Mouse (Mus musculus) forebrain, embryonic 16.5 days (tissue): ENCODE results near the gene Nell1. TPM values are rescaled to one million over a fixed set of nuclear protein-coding genes. Genes with fewer than 3 reads are reported as not detected.

Source experiments
- ATAC-seq: fragments of 200-750 bp; cut with Nextera tagmentation; 2 replicates; pipeline ENCODE4 v1.8.0; 2017; ENCODE audit warnings: mild to moderate bottlenecking, moderate library complexity
- H3K27ac ChIP-seq: fragments of 300-500 bp; sonication (generic); 2 replicates; pipeline ENCODE4 v1.5.1; 2014; ENCODE audit warnings: low read length, control low read depth
- H3K27me3 ChIP-seq: fragments of 300-500 bp; sonication (generic); replicated peaks from 2 replicates; pipeline ENCODE4 v1.6.1; 2014; ENCODE audit warnings: low read length; ENCODE audit not compliant: control insufficient read depth, insufficient read depth
- H3K36me3 ChIP-seq: fragments of 300-500 bp; sonication (generic); 2 replicates; pipeline ENCODE4 v1.6.1; 2014; ENCODE audit not compliant: control insufficient read depth, insufficient read depth
- H3K4me1 ChIP-seq: fragments of 300-500 bp; sonication (generic); replicated peaks from 2 replicates; pipeline ENCODE4 v1.6.1; 2014; ENCODE audit warnings: low read length; ENCODE audit not compliant: control insufficient read depth, insufficient read depth
- H3K4me2 ChIP-seq: fragments of 300-500 bp; sonication (generic); 2 replicates; pipeline ENCODE4 v1.6.1; 2014; ENCODE audit warnings: mild to moderate bottlenecking, low read length, control low read depth
- H3K4me3 ChIP-seq: fragments of 300-500 bp; sonication (generic); replicated peaks from 2 replicates; pipeline ENCODE4 v1.5.1; 2014; ENCODE audit warnings: mild to moderate bottlenecking, low read length, control low read depth
- H3K9ac ChIP-seq: fragments of 300-500 bp; sonication (generic); replicated peaks from 2 replicates; pipeline ENCODE4 v1.6.1; 2014; ENCODE audit warnings: low read depth, low read length, control low read depth
- H3K9me3 ChIP-seq: fragments of 300-500 bp; sonication (generic); 2 replicates; pipeline ENCODE4 v1.6.1; 2016; ENCODE audit warnings: low read length; ENCODE audit not compliant: control insufficient read depth
- WGBS: fragments of 180-500 bp; shearing (Covaris S2); extraction: QIAGEN DNeasy Blood & Tissue Kit; methylation state at CpG from one replicate; pipeline ENCODE4 v1.1.7; 2014; 5-methylcytosine and 5-hydroxymethylcytosine counted together
- polyA plus RNA-seq: library from polyadenylated mRNA; unstranded; fragments of >200 nt; fragmentation: Nextera tagmentation; extraction: Ambion mirVana; gene quantifications from 2 replicates; pipeline ENCODE4 v1.2.1, GENCODE M21; 2015

Gene Nell1
- polyA plus RNA-seq, 1 experiment from 2014 or later = 14.2 TPM

DNA sequence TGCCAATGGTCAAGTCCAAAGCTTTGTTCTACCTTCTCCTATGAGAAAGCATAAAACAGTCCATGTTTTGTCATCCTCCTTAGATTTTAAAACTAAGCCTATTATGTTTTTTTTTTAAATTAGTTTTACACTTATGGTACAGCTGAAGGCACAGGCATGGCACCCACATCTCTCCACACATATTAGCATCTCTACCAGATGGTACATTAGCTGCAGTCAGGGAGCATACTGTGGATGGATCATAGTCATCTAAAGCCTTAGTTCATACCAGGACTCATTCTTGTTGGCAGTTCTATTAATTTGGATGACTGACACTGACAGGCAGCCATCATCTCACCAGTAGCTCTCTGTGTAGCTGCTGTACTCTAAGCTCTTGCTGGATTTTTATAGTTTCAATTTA is 466.6 kb downstream of the Nell1 start:
- ATAC-seq = peak; percentile 66; the same call in 1 of the 2 replicates
- no peaks in the 10 kb centered on the region for H3K36me3 ChIP-seq
- no peak overlapping the region for H3K9ac ChIP-seq
- H3K9me3 ChIP-seq = no peaks in the 10 kb centered on the region
- H3K4me2 ChIP-seq = no peak overlapping the region
- no peaks in the 10 kb centered on the region for H3K27me3 ChIP-seq
- H3K4me3 ChIP-seq = no peak overlapping the region
- no peak overlapping the region for H3K27ac ChIP-seq
- peaks cover 3% of the 10 kb centered on the region for H3K4me1 ChIP-seq

DNA sequence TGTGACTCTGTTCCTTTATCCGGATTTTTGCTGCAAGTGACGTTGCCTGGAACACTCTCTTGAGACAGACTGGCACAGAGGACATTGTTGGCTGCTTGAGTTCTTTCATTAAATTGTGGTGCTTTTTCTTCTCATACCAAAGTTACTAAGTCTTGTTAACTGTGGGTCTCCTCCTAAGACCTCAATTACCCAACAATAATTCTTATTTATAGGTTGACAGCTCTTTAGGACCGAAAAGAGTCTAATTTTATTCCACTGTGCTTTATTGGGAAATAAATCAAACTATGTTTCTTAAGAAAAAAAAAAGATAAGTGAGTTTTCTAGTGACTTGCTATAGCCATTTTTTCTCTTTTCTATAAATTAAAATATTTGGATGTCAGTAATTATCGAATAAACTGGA is 472.7 kb downstream of the Nell1 start:
- Histone ChIP-seq H3K27me3 (no peaks in the 10 kb centered on the region), H3K9ac (no peak overlapping the region), H3K4me3 (no peak overlapping the region), H3K36me3 (no peaks in the 10 kb centered on the region), H3K27ac (no peak overlapping the region), H3K4me1 (no peaks in the 10 kb centered on the region), H3K9me3 (no peaks in the 10 kb centered on the region), H3K4me2 (no peak overlapping the region)
- ATAC-seq = no peak
- 82% methylated on average over 4 of the region's 4 CpGs for WGBS

DNA sequence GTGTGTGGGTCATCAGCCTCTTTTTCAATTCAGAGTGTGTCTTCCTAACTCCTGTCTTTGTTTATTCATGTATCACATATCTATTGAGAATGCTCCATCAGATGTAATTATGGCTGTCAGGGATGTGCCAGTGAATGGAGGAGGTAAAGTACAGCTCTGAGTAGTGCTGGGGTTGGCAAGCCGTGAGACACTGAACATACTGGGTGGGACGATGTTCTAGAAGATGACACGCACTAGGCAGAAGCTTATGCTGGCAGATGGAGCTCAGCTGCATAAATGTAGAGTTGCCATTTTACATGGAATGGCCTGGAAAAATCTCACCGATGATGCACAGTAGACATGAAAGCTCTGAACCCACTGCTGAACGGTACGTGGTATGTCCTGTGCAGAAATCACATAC is 493.1 kb downstream of the Nell1 start:
- H3K27ac ChIP-seq = no peak overlapping the region
- 91% methylated on average over 6 of the region's 6 CpGs for WGBS

DNA sequence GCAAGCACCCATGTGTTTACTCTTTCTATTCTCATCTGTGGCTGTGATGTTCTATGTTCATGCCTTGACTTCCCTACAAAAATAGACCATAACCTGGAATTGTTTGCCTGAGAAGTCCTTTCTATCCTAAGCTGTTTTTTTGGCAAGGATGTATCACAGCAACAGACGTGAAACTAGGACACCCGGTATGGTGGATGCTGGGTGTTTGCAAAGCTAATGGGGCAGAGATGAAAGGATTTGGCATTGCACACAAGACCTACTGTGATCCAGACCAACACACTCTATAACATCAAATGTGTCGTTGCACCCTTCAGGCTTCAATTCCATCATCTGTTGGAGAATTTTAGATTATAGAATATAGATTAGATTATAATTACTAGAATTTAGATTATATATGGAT is 495.9 kb downstream of the Nell1 start:
- H3K9me3 ChIP-seq = no peaks in the 10 kb centered on the region
- no peak overlapping the region for H3K9ac ChIP-seq
- no peaks in the 10 kb centered on the region for H3K36me3 ChIP-seq
- H3K27ac ChIP-seq = no peak overlapping the region
- H3K4me1 ChIP-seq = no peaks in the 10 kb centered on the region
- 79% methylated on average over 3 of the region's 3 CpGs for whole genome bisulfite sequencing
- H3K27me3 ChIP-seq = no peaks in the 10 kb centered on the region
- ATAC-seq = no peak
- H3K4me3 ChIP-seq = no peak overlapping the region
- no peak overlapping the region for H3K4me2 ChIP-seq

More for the DNA sequence above, 493.1 kb downstream of the Nell1 start:
- H3K4me2 ChIP-seq = no peak overlapping the region
- no peaks in the 10 kb centered on the region for H3K9me3 ChIP-seq
- H3K4me3 ChIP-seq = no peak overlapping the region
- H3K9ac ChIP-seq = no peak overlapping the region
- H3K4me1 ChIP-seq = no peaks in the 10 kb centered on the region
- ATAC-seq = no peak
- no peaks in the 10 kb centered on the region for H3K36me3 ChIP-seq
- no peaks in the 10 kb centered on the region for H3K27me3 ChIP-seq

DNA sequence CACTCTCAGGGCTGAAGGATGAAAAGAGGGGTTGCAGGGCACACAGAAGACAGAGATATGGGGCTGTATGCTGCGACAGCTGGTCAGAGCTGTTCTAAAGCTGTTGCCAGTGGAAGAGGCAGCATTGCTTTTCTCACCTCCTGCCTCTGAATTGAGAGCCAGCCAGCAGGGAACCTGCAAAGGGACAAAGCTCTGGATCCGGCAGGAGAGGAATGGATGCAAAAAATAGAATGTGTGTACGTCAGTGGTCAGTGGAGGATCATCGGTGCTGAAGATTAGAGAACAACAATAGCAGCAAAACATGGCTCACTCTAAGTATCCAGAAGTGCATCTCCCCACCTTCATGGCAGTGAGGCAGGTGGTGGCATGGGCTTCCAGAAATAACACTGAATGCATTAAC is 507.3 kb downstream of the Nell1 start:
- Histone ChIP-seq H3K9ac (no peak overlapping the region), H3K27me3 (no peaks in the 10 kb centered on the region), H3K4me2 (no peak overlapping the region), H3K9me3 (no peaks in the 10 kb centered on the region), H3K27ac (no peak overlapping the region), H3K36me3 (no peaks in the 10 kb centered on the region), H3K4me1 (no peaks in the 10 kb centered on the region), H3K4me3 (no peak overlapping the region)
- 49% methylated on average over 4 of the region's 4 CpGs for WGBS
- ATAC-seq = no peak

DNA sequence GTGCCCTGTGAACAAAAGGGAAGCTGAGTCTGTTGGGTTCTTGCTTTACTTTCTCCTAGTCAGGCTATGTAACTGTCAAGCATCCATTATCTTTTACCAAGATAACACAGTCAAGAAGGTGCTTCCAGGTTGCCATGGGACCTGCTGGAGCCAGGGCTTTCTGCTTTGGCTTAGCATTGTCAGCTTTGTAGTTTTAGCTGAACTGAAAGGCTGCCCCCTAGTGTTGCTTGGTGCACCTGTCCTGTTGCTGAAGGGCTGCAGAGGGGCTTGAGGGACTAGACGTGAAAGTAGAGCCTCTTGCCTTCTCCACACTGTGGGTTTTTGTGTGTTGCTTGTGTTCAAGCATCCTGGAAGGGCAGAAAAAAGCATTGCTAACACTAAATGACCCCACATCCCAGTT is 510.6 kb downstream of the Nell1 start:
- H3K9me3 ChIP-seq = no peaks in the 10 kb centered on the region
- WGBS = 8% methylated on average over 1 of the region's 1 CpGs
- no peak overlapping the region for H3K9ac ChIP-seq
- H3K4me2 ChIP-seq = no peak overlapping the region
- no peaks in the 10 kb centered on the region for H3K4me1 ChIP-seq
- H3K4me3 ChIP-seq = no peak overlapping the region
- ATAC-seq = no peak
- H3K36me3 ChIP-seq = no peaks in the 10 kb centered on the region
- H3K27ac ChIP-seq = no peak overlapping the region
- no peaks in the 10 kb centered on the region for H3K27me3 ChIP-seq

DNA sequence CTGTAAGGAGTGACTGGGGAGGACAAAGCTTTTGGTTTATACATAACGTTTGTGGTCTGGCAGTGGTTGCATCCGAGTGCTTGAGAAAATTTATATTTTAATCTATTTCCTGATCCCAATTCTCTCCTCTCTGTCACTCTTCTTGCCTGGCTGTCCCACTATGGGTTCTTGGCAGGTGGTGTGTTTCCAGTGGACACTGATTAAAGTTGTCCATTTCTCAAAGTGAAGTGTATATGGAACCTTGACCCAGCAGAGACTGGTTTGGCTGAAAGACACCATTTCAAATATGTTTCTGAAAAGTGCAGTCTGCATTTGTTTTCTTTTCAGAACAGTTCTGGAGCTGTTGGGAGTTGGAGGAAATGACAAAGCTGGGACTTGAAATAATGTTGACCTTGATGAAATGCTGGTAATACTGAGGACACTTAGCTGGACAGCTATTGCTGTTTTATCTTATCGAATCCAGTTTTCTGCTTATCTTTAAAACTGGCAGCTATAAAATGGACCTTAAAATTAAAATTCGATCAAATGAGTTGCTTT is 512.3 kb downstream of the Nell1 start:
- Histone ChIP-seq H3K27ac (no peak overlapping the region), H3K27me3 (no peaks in the 10 kb centered on the region), H3K36me3 (no peaks in the 10 kb centered on the region), H3K4me3 (no peak overlapping the region), H3K9me3 (no peaks in the 10 kb centered on the region), H3K4me1 (no peaks in the 10 kb centered on the region), H3K4me2 (no peak overlapping the region), H3K9ac (no peak overlapping the region)
- 91% methylated on average over 4 of the region's 4 CpGs for WGBS
- ATAC-seq = no peak

DNA sequence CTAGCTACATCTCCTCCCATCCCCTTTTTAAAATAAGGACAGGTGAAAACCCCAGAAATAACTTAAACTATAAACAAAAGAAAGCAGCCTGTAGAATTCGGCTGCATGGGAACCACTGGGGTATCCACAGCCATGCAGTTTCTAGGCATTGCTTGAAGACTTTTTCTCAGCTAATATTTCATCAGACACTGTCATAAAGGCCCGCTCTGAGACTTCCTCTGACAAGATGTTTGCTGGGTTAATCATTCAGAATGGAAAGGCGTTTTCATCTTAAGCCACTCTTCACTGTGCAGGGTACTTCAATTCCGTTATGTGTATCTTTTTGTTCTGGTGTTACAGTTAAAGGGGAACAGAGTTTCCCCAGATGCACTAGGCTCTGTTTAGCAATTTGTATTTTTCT is 526.9 kb downstream of the Nell1 start:
- Histone ChIP-seq H3K27ac (no peak overlapping the region), H3K4me3 (no peak overlapping the region), H3K27me3 (no peaks in the 10 kb centered on the region), H3K9me3 (no peaks in the 10 kb centered on the region), H3K36me3 (no peaks in the 10 kb centered on the region), H3K4me1 (no peaks in the 10 kb centered on the region), H3K9ac (no peak overlapping the region), H3K4me2 (no peak overlapping the region)
- WGBS = 73% methylated on average over 4 of the region's 4 CpGs
- peak; percentile 50; the same call in 1 of the 2 replicates for ATAC-seq

DNA sequence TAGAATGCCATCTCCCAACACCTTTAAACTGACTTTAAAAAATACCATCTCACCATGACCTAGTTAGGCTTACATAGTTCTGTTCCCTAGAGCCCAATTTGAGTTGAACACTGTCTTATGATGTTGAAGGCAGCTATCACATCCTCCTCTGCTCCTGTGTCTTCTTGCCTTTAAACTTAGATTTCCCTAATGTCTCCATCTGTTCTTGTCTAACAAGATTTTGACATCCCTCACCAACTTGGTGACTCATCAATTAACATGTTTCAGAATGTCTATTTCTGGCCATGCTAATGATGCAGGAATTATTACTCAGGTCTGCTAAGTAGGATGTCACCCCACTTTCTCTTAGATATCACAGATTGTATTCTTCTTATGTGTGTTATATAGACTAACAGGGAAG is 532.4 kb downstream of the Nell1 start:
- no peak overlapping the region for H3K4me2 ChIP-seq
- no peaks in the 10 kb centered on the region for H3K36me3 ChIP-seq
- H3K27me3 ChIP-seq = no peaks in the 10 kb centered on the region
- no peak overlapping the region for H3K27ac ChIP-seq
- H3K4me3 ChIP-seq = no peak overlapping the region
- no peak overlapping the region for H3K9ac ChIP-seq
- H3K9me3 ChIP-seq = no peaks in the 10 kb centered on the region
- no peak for ATAC-seq
- H3K4me1 ChIP-seq = no peaks in the 10 kb centered on the region

DNA sequence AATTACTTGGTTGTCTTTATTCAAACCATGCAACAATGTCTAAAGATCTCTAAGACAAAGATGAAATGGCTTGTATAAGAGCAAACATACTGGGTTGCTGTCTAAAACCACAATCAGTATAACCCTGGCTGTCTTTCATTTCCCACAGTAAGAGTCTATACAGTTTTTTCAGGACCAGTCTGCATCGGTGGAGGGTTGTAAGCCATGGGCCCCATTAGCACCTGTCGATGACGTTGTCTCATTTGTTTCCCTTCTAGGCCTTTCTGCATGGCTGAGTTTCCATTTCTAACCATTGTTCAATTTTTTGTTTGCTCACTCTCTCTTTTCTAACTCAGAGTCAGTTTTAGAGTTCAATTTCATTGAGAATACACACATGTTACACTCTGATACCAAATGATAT is 540.2 kb downstream of the Nell1 start:
- Histone ChIP-seq H3K27ac (no peak overlapping the region), H3K27me3 (no peaks in the 10 kb centered on the region), H3K36me3 (no peaks in the 10 kb centered on the region), H3K4me2 (no peak overlapping the region), H3K4me1 (no peaks in the 10 kb centered on the region), H3K4me3 (no peak overlapping the region), H3K9me3 (no peaks in the 10 kb centered on the region), H3K9ac (no peak overlapping the region)
- ATAC-seq = peak; percentile 67; the same call in 1 of the 2 replicates
- 14% methylated on average over 3 of the region's 3 CpGs for WGBS
